Mouse (Mus musculus) fibroblast of lung, adult 2 months (primary cell): ENCODE data around the gene Rwdd2a.
"Not testable (repeated sequence)": the region's sequence is repeated elsewhere in the genome, so short reads cannot be mapped to it uniquely, and the experiment has no call there.

Source experiments
- DNase-seq: peaks from one replicate; pipeline ENCODE4 v3.0.0-alpha.2; 2011; ENCODE audit warnings: low read depth

The Rwdd2a gene

GRCm38 (mm10) chr9:86592676-86593668, 21.2 kb downstream of the Rwdd2a start:
- peak; percentile 9 for DNase-seq

- DNase-seq = not testable (repeated sequence)
Measured at GRCm38 (mm10) chr9:86594357-86594767, 22.6 kb downstream of the Rwdd2a start.

GRCm38 (mm10) chr9:86596983-86597382, 25.2 kb downstream of the Rwdd2a start:
- DNase-seq = not testable (repeated sequence)

GRCm38 (mm10) chr9:86599723-86600303, 28.0 kb downstream of the Rwdd2a start:
- no peak for DNase-seq

GRCm38 (mm10) chr9:86605776-86606175, 34.0 kb downstream of the Rwdd2a start:
- no peak for DNase-seq

- no peak for DNase-seq
Measured at GRCm38 (mm10) chr9:86612091-86612490, 40.3 kb downstream of the Rwdd2a start.

GRCm38 (mm10) chr9:86615765-86616164, 44.0 kb downstream of the Rwdd2a start:
- DNase-seq = no peak

- no peak for DNase-seq
Measured at GRCm38 (mm10) chr9:86617837-86618492, 46.2 kb downstream of the Rwdd2a start.

GRCm38 (mm10) chr9:86619341-86620139, 47.7 kb downstream of the Rwdd2a start:
- DNase-seq = no peak

- DNase-seq = no peak
Measured at GRCm38 (mm10) chr9:86622062-86622461, 50.3 kb downstream of the Rwdd2a start.

- DNase-seq = no peak
Measured at GRCm38 (mm10) chr9:86624039-86624438, 52.2 kb downstream of the Rwdd2a start.
